Mouse (Mus musculus): ENCODE data around the gene Apol8. TPM values are rescaled to one million over a fixed set of nuclear protein-coding genes. Genes with fewer than 3 reads are reported as not detected.
"Not testable (repeated sequence)": the region's sequence is repeated elsewhere in the genome, so short reads cannot be mapped to it uniquely, and the experiment has no call there.

Gene Apol8
- polyA plus RNA-seq, 1 experiment from 2014 or later: 0.45 TPM

- no peak for ATAC-seq (replicated peaks; ENCODE audit: low FRiP score)
- WGBS: 28% methylated on average over 5 of the region's 5 CpGs
- H3K4me3 ChIP-seq (replicated peaks): no peak overlapping the region
Measured at GRCm38 (mm10) chr15:77744632-77745031, 12.2 kb downstream of the Apol8 start.

GRCm38 (mm10) chr15:77741556-77741955 is 15.2 kb downstream of the Apol8 start:
- WGBS: 87% methylated on average over 6 of the region's 6 CpGs
- H3K4me1 ChIP-seq; H3K27me3 ChIP-seq; H3K36me3 ChIP-seq; H3K27ac ChIP-seq; H3K4me2 ChIP-seq; H3K4me3 ChIP-seq (replicated peaks); ATAC-seq (replicated peaks; ENCODE audit: low FRiP score); H3K9ac ChIP-seq; H3K9me3 ChIP-seq (replicated peaks): not testable (repeated sequence)

More at GRCm38 (mm10) chr15:77744632-77745031, 12.2 kb downstream of the Apol8 start:
- Histone ChIP-seq H3K4me1 (no peaks in the 10 kb centered on the region), H3K27ac (no peak overlapping the region), H3K4me2 (no peak overlapping the region), H3K36me3 (no peaks in the 10 kb centered on the region), H3K9me3 (replicated peaks) (no peaks in the 10 kb centered on the region), H3K27me3 (no peaks in the 10 kb centered on the region), H3K9ac (no peak overlapping the region)

GRCm38 (mm10) chr15:77740511-77741297 is 16.1 kb downstream of the Apol8 start:
- H3K27me3 ChIP-seq: no peaks in the 10 kb centered on the region
- no peaks in the 10 kb centered on the region for H3K36me3 ChIP-seq
- no peaks in the 10 kb centered on the region for H3K4me1 ChIP-seq
- H3K27ac ChIP-seq: no peak overlapping the region
- H3K9ac ChIP-seq: no peak overlapping the region
- WGBS: 74% methylated on average over 9 of the region's 9 CpGs
- H3K9me3 ChIP-seq (replicated peaks): no peaks in the 10 kb centered on the region
- H3K4me2 ChIP-seq: no peak overlapping the region
- H3K4me3 ChIP-seq (replicated peaks): no peak overlapping the region
- ATAC-seq (replicated peaks; ENCODE audit: low FRiP score): no peak

GRCm38 (mm10) chr15:77733903-77734302 is 22.9 kb downstream of the Apol8 start:
- H3K27me3 ChIP-seq; H3K4me3 ChIP-seq (replicated peaks); H3K27ac ChIP-seq; H3K36me3 ChIP-seq; H3K9me3 ChIP-seq (replicated peaks); H3K9ac ChIP-seq; ATAC-seq (replicated peaks; ENCODE audit: low FRiP score); H3K4me1 ChIP-seq; H3K4me2 ChIP-seq: not testable (repeated sequence)
- 73% methylated on average over 4 of the region's 4 CpGs for WGBS

GRCm38 (mm10) chr15:77733380-77733779 is 23.4 kb downstream of the Apol8 start:
- H3K27ac ChIP-seq; H3K4me3 ChIP-seq (replicated peaks); H3K9ac ChIP-seq; H3K4me1 ChIP-seq; H3K36me3 ChIP-seq; ATAC-seq (replicated peaks; ENCODE audit: low FRiP score); H3K4me2 ChIP-seq; H3K27me3 ChIP-seq; H3K9me3 ChIP-seq (replicated peaks): not testable (repeated sequence)
- WGBS: 81% methylated on average over 8 of the region's 8 CpGs

- H3K4me3 ChIP-seq (replicated peaks); ATAC-seq (replicated peaks; ENCODE audit: low FRiP score): not testable (repeated sequence)
Measured at GRCm38 (mm10) chr15:77732851-77733250, 24.0 kb downstream of the Apol8 start.

GRCm38 (mm10) chr15:77731605-77732004 is 25.2 kb downstream of the Apol8 start:
- Histone ChIP-seq H3K9ac (no peak overlapping the region), H3K9me3 (replicated peaks) (no peaks in the 10 kb centered on the region), H3K27me3 (no peaks in the 10 kb centered on the region), H3K4me1 (no peaks in the 10 kb centered on the region), H3K4me2 (no peak overlapping the region), H3K27ac (no peak overlapping the region), H3K36me3 (no peaks in the 10 kb centered on the region), H3K4me3 (replicated peaks) (no peak overlapping the region)
- WGBS: 89% methylated on average over 5 of the region's 5 CpGs
- no peak for ATAC-seq (replicated peaks; ENCODE audit: low FRiP score)

More at GRCm38 (mm10) chr15:77732851-77733250, 24.0 kb downstream of the Apol8 start:
- not testable (repeated sequence) for H3K9me3 ChIP-seq (replicated peaks); H3K27ac ChIP-seq; H3K9ac ChIP-seq; H3K36me3 ChIP-seq; H3K4me2 ChIP-seq; H3K4me1 ChIP-seq; H3K27me3 ChIP-seq
- 76% methylated on average over 10 of the region's 10 CpGs for WGBS

GRCm38 (mm10) chr15:77728739-77729138 is 28.1 kb downstream of the Apol8 start, which contains the start of gene Apol9b:
Gene Apol9b, plus strand, starts transcription at chr15:77729039.
- H3K4me3 ChIP-seq (replicated peaks); H3K4me1 ChIP-seq; H3K9ac ChIP-seq; H3K27me3 ChIP-seq; H3K27ac ChIP-seq; ATAC-seq (replicated peaks; ENCODE audit: low FRiP score); H3K9me3 ChIP-seq (replicated peaks); H3K4me2 ChIP-seq; H3K36me3 ChIP-seq: not testable (repeated sequence)
- 70% methylated on average over 1 of the region's 4 CpGs for WGBS

- not testable (repeated sequence) for ATAC-seq (replicated peaks; ENCODE audit: low FRiP score); H3K27me3 ChIP-seq; H3K4me2 ChIP-seq; H3K4me3 ChIP-seq (replicated peaks); H3K27ac ChIP-seq; H3K36me3 ChIP-seq; H3K9me3 ChIP-seq (replicated peaks); H3K9ac ChIP-seq; H3K4me1 ChIP-seq
- WGBS: 89% methylated on average over 3 of the region's 3 CpGs
Measured at GRCm38 (mm10) chr15:77727745-77728144, 29.1 kb downstream of the Apol8 start.

GRCm38 (mm10) chr15:77727139-77727538 is 29.7 kb downstream of the Apol8 start:
- 4% methylated on average over 3 of the region's 3 CpGs for WGBS
- H3K36me3 ChIP-seq; H3K9me3 ChIP-seq (replicated peaks); H3K9ac ChIP-seq; H3K4me1 ChIP-seq; H3K4me2 ChIP-seq; H3K27ac ChIP-seq; H3K27me3 ChIP-seq; H3K4me3 ChIP-seq (replicated peaks): not testable (repeated sequence)
- 0 out of 2 replicates have a peak, but pooled peaks have one; percentile 18 for ATAC-seq (replicated peaks; ENCODE audit: low FRiP score)

- not testable (repeated sequence) for H3K4me2 ChIP-seq; H3K4me3 ChIP-seq (replicated peaks); H3K9me3 ChIP-seq (replicated peaks); ATAC-seq (replicated peaks; ENCODE audit: low FRiP score); H3K9ac ChIP-seq; H3K27me3 ChIP-seq; H3K36me3 ChIP-seq; H3K27ac ChIP-seq; H3K4me1 ChIP-seq
- 75% methylated on average over 6 of the region's 6 CpGs for WGBS
Measured at GRCm38 (mm10) chr15:77725393-77726020, 31.3 kb downstream of the Apol8 start.

- not testable (repeated sequence) for H3K36me3 ChIP-seq; H3K27ac ChIP-seq; H3K27me3 ChIP-seq; H3K9me3 ChIP-seq (replicated peaks); H3K4me2 ChIP-seq; H3K4me3 ChIP-seq (replicated peaks); H3K4me1 ChIP-seq; H3K9ac ChIP-seq; ATAC-seq (replicated peaks; ENCODE audit: low FRiP score)
- WGBS: 20% methylated on average over 2 of the region's 10 CpGs
Measured at GRCm38 (mm10) chr15:77724208-77724911, 32.4 kb downstream of the Apol8 start.
